Mouse (Mus musculus): ENCODE data around the gene Hpgds. TPM values are rescaled to one million over a fixed set of nuclear protein-coding genes. Genes with fewer than 3 reads are reported as not detected.

Hpgds gene
- polyA plus RNA-seq, 1 experiment = 2.0 TPM

DNA sequence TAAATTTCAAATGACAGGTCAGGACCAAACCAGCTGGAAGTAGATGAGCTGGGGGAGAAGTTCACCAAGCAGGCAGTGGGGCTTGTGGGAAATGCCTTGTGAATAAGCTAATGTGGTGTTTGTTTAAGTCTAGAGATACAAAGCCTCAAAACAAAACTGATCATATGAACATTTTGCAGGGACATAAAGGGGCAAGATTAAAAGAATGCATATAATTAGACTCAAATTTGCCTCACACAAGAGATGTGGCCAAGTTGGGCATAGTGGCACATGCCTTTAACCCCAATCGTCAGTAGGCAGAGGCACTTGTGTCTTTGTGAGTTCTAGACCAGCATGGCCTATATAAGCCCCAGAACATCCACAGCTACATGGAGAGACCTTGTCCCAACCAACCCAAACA, 2.4 kb downstream of the Hpgds start:
- Histone ChIP-seq H3K4me3 (replicated peaks; ENCODE audit: insufficient read depth, low read depth, low read length) (no peak overlapping the region), H3K4me1 (ENCODE audit: control insufficient read depth, insufficient read depth, low read length) (no peaks in the 10 kb centered on the region), H3K27ac (ENCODE audit: insufficient read depth, low read length) (no peak overlapping the region), H3K27me3 (ENCODE audit: control insufficient read depth, insufficient read depth, low read length) (no peaks in the 10 kb centered on the region)
- no peak for DNase-seq
- no peak for TF ChIP-seq CTCF (IDR thresholded peaks at IDR 0.05; ENCODE audit: borderline replicate concordance, insufficient read depth, low read depth, low read length)
- no peak for TF ChIP-seq POLR2A (IDR thresholded peaks at IDR 0.05; ENCODE audit: borderline replicate concordance, insufficient read depth, low read length)
- 88% methylated on average over 1 of the region's 1 CpGs for WGBS

DNA sequence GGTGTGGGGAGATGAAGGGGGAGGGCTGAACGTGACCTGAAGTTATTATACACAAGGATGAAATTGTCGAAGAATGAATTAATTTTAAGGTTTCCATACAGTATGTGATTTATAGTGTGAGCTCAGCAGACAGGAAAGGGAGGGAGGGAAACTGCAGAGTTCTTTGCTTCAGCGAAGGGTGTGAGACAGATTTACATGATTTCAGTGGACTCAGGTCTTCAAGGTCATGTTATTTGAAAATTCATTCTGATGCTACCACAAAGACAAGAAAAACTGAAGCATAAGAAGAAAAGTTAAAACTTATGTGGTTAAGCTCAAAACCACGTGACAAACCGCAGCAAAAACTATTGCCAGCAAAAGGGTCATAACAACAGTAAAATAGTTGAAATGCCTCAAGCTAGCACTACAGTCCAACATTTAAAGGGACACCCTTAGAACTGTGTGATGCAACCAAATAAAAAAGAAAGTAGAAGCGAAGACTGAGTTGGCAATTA, 3.9 kb downstream of the Hpgds start:
- WGBS = 68% methylated on average over 6 of the region's 6 CpGs
- no peaks in the 10 kb centered on the region for H3K4me1 ChIP-seq (ENCODE audit: control insufficient read depth, insufficient read depth, low read length)

DNA sequence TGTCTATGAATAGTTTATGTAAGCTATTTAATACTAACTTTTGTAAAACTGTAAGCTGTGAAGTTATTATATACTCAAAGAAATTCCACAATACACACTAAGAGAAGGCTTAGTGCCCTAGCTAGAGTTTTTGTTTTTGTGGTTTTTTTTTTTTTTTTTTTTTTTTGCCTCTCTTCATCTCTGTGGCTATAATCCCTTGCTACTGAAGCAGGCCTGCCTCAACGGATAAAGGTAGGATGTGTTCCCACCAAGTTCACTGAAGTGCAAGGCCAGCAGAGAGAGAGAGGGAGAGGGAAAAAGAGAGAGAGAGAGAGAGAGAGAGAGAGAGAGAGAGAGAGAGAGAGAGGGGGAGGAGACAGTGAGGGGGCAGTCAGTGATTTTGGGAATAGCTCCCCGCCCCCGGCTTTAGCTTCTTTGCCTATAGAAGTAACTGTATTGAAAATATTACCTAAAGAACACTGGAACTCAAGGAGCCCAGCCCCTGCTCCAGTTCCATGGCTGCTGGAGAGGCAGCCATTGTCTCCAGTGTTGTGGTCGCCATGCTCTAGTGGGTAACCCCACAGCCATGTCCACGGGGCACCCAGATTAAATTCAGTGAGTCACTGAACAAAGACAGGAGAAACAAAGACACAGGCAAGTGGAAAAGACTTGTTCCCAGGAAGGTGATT, 4.5 kb downstream of the Hpgds start:
- Histone ChIP-seq H3K4me1 (ENCODE audit: control insufficient read depth, insufficient read depth, low read length) (no peaks in the 10 kb centered on the region), H3K4me3 (replicated peaks; ENCODE audit: insufficient read depth, low read depth, low read length) (no peak overlapping the region), H3K27me3 (ENCODE audit: control insufficient read depth, insufficient read depth, low read length) (no peaks in the 10 kb centered on the region), H3K27ac (ENCODE audit: insufficient read depth, low read length) (no peak overlapping the region)
- no peak for TF ChIP-seq CTCF (IDR thresholded peaks at IDR 0.05; ENCODE audit: borderline replicate concordance, insufficient read depth, low read depth, low read length)
- TF ChIP-seq POLR2A (IDR thresholded peaks at IDR 0.05; ENCODE audit: borderline replicate concordance, insufficient read depth, low read length) = no peak
- WGBS = 52% methylated on average over 5 of the region's 5 CpGs
- no peak for DNase-seq

More for the DNA sequence above, 3.9 kb downstream of the Hpgds start:
- H3K27me3 ChIP-seq (ENCODE audit: control insufficient read depth, insufficient read depth, low read length) = no peaks in the 10 kb centered on the region
- DNase-seq = no peak
- no peak overlapping the region for H3K27ac ChIP-seq (ENCODE audit: insufficient read depth, low read length)
- no peak for TF ChIP-seq POLR2A (IDR thresholded peaks at IDR 0.05; ENCODE audit: borderline replicate concordance, insufficient read depth, low read length)
- no peak for TF ChIP-seq CTCF (IDR thresholded peaks at IDR 0.05; ENCODE audit: borderline replicate concordance, insufficient read depth, low read depth, low read length)
- no peak overlapping the region for H3K4me3 ChIP-seq (replicated peaks; ENCODE audit: insufficient read depth, low read depth, low read length)

DNA sequence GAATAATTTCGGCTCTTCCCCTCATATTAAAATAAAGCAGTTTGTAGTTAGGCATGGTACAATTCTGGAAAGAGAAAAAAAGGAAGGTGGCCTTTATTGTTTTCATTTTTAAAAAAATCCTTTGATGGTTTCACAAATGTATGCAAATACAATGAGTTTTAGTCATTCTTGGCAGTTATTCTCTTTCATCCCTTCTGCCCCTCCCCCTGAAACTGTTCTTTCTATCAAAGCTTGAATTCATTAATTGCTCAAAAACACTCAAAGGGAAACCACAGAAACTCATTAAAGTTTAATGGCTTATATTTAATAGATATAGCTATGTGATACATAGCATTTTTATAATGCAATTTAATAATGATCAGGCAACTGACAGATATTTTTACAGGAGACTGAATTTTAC, 6.5 kb downstream of the Hpgds start:
- H3K27me3 ChIP-seq (ENCODE audit: control insufficient read depth, insufficient read depth, low read length) = no peaks in the 10 kb centered on the region
- WGBS = 54% methylated on average over 1 of the region's 1 CpGs
- no peak overlapping the region for H3K4me3 ChIP-seq (replicated peaks; ENCODE audit: insufficient read depth, low read depth, low read length)
- TF ChIP-seq CTCF (IDR thresholded peaks at IDR 0.05; ENCODE audit: borderline replicate concordance, insufficient read depth, low read depth, low read length) (no peak), POLR2A (IDR thresholded peaks at IDR 0.05; ENCODE audit: borderline replicate concordance, insufficient read depth, low read length) (no peak)
- DNase-seq = no peak
- no peak overlapping the region for H3K27ac ChIP-seq (ENCODE audit: insufficient read depth, low read length)
- no peaks in the 10 kb centered on the region for H3K4me1 ChIP-seq (ENCODE audit: control insufficient read depth, insufficient read depth, low read length)

DNA sequence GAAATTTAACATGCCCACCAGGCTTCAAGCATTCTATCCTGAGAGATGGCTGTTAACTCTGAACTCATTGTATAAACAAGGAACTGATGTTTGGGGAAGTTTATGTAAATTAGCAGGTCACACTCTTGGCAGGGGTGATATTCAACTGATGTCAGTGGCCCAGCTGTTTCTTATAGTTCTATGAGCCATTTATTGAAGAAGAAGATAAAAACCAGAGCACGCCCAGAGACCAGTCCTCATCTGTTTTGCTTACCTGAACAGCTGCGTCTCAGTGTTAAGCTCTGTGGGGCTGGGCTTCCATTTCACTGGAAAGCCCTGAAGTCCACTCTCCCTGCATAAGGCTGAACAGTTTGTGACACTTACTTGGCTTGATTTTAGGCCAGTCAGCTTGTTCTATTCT, 6.9 kb downstream of the Hpgds start:
- Histone ChIP-seq H3K4me3 (replicated peaks; ENCODE audit: insufficient read depth, low read depth, low read length) (no peak overlapping the region), H3K4me1 (ENCODE audit: control insufficient read depth, insufficient read depth, low read length) (no peaks in the 10 kb centered on the region), H3K27ac (ENCODE audit: insufficient read depth, low read length) (no peak overlapping the region), H3K27me3 (ENCODE audit: control insufficient read depth, insufficient read depth, low read length) (no peaks in the 10 kb centered on the region)
- no peak for DNase-seq
- WGBS = 56% methylated on average over 2 of the region's 2 CpGs
- TF ChIP-seq CTCF (IDR thresholded peaks at IDR 0.05; ENCODE audit: borderline replicate concordance, insufficient read depth, low read depth, low read length) (no peak), POLR2A (IDR thresholded peaks at IDR 0.05; ENCODE audit: borderline replicate concordance, insufficient read depth, low read length) (no peak)

DNA sequence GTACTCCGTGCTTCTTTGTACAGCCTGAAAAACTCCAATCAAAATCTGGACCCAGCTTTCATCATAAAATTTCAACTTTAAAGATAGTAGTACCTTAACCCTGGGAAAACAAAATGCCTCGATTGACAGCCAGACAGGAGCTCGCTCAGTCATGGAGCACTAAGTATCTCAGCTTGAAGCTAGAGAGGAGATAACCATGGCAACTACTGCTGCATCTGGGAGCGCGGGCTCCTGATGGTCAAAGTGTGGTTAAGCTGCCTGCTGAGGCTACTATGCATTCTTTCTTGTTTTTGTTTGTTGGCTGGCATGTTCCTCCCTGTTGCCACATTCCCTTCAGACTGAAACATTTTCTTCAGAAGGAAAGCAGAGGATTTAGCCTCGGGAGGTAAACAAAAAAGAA, 12.3 kb downstream of the Hpgds start:
- DNase-seq = no peak
- Histone ChIP-seq H3K4me1 (ENCODE audit: control insufficient read depth, insufficient read depth, low read length) (no peaks in the 10 kb centered on the region), H3K4me3 (replicated peaks; ENCODE audit: insufficient read depth, low read depth, low read length) (no peak overlapping the region), H3K27ac (ENCODE audit: insufficient read depth, low read length) (no peak overlapping the region), H3K27me3 (ENCODE audit: control insufficient read depth, insufficient read depth, low read length) (no peaks in the 10 kb centered on the region)
- TF ChIP-seq CTCF (IDR thresholded peaks at IDR 0.05; ENCODE audit: borderline replicate concordance, insufficient read depth, low read depth, low read length) (no peak), POLR2A (IDR thresholded peaks at IDR 0.05; ENCODE audit: borderline replicate concordance, insufficient read depth, low read length) (no peak)
- WGBS = 27% methylated on average over 6 of the region's 6 CpGs

DNA sequence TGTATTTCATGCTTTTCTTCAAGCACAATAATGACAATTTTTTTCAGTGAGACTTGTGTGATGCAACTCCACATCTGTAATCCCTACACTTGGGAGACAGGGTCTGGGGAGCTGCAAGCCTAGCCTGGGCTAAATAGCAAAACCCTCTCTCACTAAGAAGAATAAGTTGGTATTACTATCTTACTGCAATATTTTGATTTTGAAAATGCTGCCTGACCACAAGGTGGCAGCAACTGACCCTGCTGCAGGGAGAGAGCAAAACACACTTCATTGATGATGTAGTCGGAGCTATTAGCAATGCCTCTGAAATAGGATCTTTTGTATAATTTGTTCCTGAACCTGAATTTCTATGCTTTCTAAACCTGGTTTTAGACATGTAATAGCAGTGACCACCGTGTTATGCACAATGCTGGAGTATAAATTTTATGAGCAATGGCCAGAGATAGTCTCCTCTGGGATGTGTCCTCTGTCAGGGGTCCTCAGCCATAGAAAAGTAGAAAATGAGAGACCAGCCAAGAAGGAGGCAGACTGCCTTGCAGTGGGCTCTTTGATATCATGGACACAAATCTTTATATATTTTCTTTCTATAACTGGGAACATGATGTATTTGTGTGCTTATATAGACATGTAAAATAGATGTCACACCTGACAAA, 18.5 kb downstream of the Hpgds start:
- no peak overlapping the region for H3K27ac ChIP-seq (ENCODE audit: insufficient read depth, low read length)
- no peaks in the 10 kb centered on the region for H3K27me3 ChIP-seq (ENCODE audit: control insufficient read depth, insufficient read depth, low read length)
- H3K4me1 ChIP-seq (ENCODE audit: control insufficient read depth, insufficient read depth, low read length) = no peaks in the 10 kb centered on the region
- WGBS = 11% methylated on average over 2 of the region's 2 CpGs
- no peak for TF ChIP-seq POLR2A (IDR thresholded peaks at IDR 0.05; ENCODE audit: borderline replicate concordance, insufficient read depth, low read length)
- TF ChIP-seq CTCF (IDR thresholded peaks at IDR 0.05; ENCODE audit: borderline replicate concordance, insufficient read depth, low read depth, low read length) = peak; percentile 90
- peak; percentile 29 to 44 for DNase-seq
- no peak overlapping the region for H3K4me3 ChIP-seq (replicated peaks; ENCODE audit: insufficient read depth, low read depth, low read length)

DNA sequence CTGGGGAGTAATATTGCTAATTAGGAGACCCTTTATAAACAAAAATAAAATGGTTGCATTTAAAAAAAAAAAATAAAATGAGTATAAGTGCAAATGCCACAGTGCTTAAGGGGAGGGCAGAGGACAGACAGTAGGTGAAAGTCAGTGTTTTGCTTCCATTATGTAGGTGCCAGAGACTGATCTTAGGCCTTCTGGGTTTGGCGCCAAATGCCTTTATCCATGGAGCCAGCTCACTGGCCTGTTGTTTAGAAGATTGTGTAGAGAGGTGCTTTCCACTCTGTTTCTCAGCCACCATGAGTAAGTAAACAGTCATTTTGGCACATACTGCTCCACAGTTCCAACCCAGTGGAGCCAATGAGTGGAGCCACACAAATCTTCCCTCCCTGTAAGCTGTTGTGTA, 27.2 kb downstream of the Hpgds start:
- TF ChIP-seq CTCF (IDR thresholded peaks at IDR 0.05; ENCODE audit: borderline replicate concordance, insufficient read depth, low read depth, low read length) (no peak), POLR2A (IDR thresholded peaks at IDR 0.05; ENCODE audit: borderline replicate concordance, insufficient read depth, low read length) (no peak)
- WGBS = 54% methylated on average over 1 of the region's 1 CpGs
- H3K27ac ChIP-seq (ENCODE audit: insufficient read depth, low read length) = no peak overlapping the region
- DNase-seq = no peak
- H3K4me1 ChIP-seq (ENCODE audit: control insufficient read depth, insufficient read depth, low read length) = no peaks in the 10 kb centered on the region
- no peak overlapping the region for H3K4me3 ChIP-seq (replicated peaks; ENCODE audit: insufficient read depth, low read depth, low read length)
- no peaks in the 10 kb centered on the region for H3K27me3 ChIP-seq (ENCODE audit: control insufficient read depth, insufficient read depth, low read length)
